Mouse (Mus musculus) CD4-positive, CD25-positive, alpha-beta regulatory T cell (primary cell): ENCODE measurements around the gene Slc22a15. TPM values are rescaled to one million over a fixed set of nuclear protein-coding genes. Genes with fewer than 3 reads are reported as not detected.

Source experiments
- polyA plus RNA-seq: library from polyadenylated mRNA; unstranded; fragments of 100-300 nt; shearing (Covaris generic); gene quantifications from one replicate; pipeline ENCODE4 v1.2.1, GENCODE M21; 2017

Gene Slc22a15
- polyA plus RNA-seq, result 8.5 TPM

GRCm38 (mm10) chr3:101923843-101924740, at the start of gene Slc22a15:
TSS of gene Slc22a15 (minus strand) at chr3:101924453.

GRCm38 (mm10) chr3:101848816-101849215, 75.4 kb downstream of the Slc22a15 start, which contains the start of gene Mab21l3:
TSS of gene Mab21l3 (minus strand) at chr3:101848959.

Other genes starting within 250 kb of the Slc22a15 start
- gene Mab21l3, start 75.5 kb downstream of the Slc22a15 start, polyA plus RNA-seq, result not detected
- not detected for gene Nhlh2, start 85.6 kb upstream of the Slc22a15 start, polyA plus RNA-seq
- not detected for gene Casq2, start 162.0 kb upstream of the Slc22a15 start, polyA plus RNA-seq